Mouse (Mus musculus): ENCODE measurements around the gene Ppp1ca.

The Ppp1ca gene

DNA sequence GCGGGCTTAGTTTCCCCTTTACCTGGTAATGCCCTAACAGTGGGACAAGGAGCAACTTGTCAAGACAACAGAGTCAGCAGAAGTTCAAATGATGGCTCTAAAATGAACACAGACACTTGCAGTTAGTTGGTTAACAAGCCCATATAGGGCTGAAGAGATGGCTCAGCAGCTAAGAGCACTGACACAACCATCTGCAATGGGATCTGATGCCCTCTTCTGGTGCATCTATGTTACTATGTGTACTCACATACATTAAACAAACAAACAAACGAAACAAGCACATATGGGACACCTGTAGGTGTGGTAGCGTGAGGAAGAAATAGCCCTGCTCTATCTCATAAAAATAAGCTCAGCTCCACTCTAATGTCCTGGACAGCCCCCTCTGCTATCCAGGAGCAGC is 50.6 kb downstream of the Ppp1ca start:
- no peak for DNase-seq

DNA sequence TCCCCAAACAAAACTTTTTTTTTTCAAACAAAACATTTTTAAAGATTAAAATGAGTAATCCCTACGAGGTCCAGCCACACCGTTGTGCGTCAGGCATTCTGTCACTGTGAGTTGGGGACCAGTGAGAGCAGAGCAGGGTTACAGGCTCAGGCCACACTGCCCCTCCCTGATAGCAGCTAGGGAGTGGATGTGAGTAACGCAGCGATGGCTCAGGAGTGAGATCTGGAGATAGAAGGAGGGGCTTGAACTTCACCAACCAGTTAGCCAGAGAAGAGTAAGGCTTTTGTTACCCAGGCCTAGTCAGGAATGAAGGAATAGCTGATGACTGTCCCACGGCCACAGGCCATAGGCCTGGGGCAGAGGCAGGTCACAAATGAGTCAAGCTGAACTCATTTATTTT is 52.9 kb downstream of the Ppp1ca start:
- DNase-seq, result no peak
